Mouse (Mus musculus): Measurements from ENCODE around the gene Fundc1. TPM values are rescaled to one million over a fixed set of nuclear protein-coding genes. Genes with fewer than 3 reads are reported as not detected.

The Fundc1 gene
- 7.9 and 8.1 TPM in 2 replicates for polyA plus RNA-seq (2012; rRNA removed)

GRCm38 (mm10) chrX:17571621-17572459 lies at the start of gene Fundc1:
Fundc1 (minus strand) TSS chrX:17572325.
- TF ChIP-seq POLR2A (IDR thresholded peaks at IDR 0.05; ENCODE audit: control insufficient read depth, extremely low read depth, insufficient read depth, low read length, poor library complexity) (no peak), CTCF (IDR thresholded peaks at IDR 0.05; ENCODE audit: borderline replicate concordance, control insufficient read depth, extremely low read depth, insufficient read depth, low read length, poor library complexity) (no peak)
- no peaks in the 10 kb centered on the region for H3K27me3 ChIP-seq (ENCODE audit: control insufficient read depth, insufficient read depth, low read length)
- H3K4me1 ChIP-seq (replicated peaks; ENCODE audit: control insufficient read depth, insufficient read depth, low read length) = no peaks in the 10 kb centered on the region
- H3K36me3 ChIP-seq (ENCODE audit: control insufficient read depth, insufficient read depth, low read length) = no peaks in the 10 kb centered on the region
- H3K27ac ChIP-seq (ENCODE audit: control insufficient read depth, insufficient read depth, low read length) = peak within 1 kb of the TSS; percentile 69; the same call in 1 of the 2 replicates
- DNase-seq = peak; percentile 91
- peak within 1 kb of the TSS; percentile 97 for H3K4me3 ChIP-seq (ENCODE audit: control insufficient read depth, insufficient read depth, low read length)
- WGBS = 2% methylated on average over 27 of the region's 30 CpGs

- H3K36me3 ChIP-seq (ENCODE audit: control insufficient read depth, insufficient read depth, low read length) = no peaks in the 10 kb centered on the region
- TF ChIP-seq POLR2A (IDR thresholded peaks at IDR 0.05; ENCODE audit: control insufficient read depth, extremely low read depth, insufficient read depth, low read length, poor library complexity) (no peak), CTCF (IDR thresholded peaks at IDR 0.05; ENCODE audit: borderline replicate concordance, control insufficient read depth, extremely low read depth, insufficient read depth, low read length, poor library complexity) (no peak)
Measured at GRCm38 (mm10) chrX:17611253-17611652, 39.1 kb upstream of the Fundc1 start.

GRCm38 (mm10) chrX:17608763-17609162 lies 36.6 kb upstream of the Fundc1 start:
- TF ChIP-seq CTCF (IDR thresholded peaks at IDR 0.05; ENCODE audit: borderline replicate concordance, control insufficient read depth, extremely low read depth, insufficient read depth, low read length, poor library complexity) = no peak
- TF ChIP-seq POLR2A (IDR thresholded peaks at IDR 0.05; ENCODE audit: control insufficient read depth, extremely low read depth, insufficient read depth, low read length, poor library complexity) = no peak
- Histone ChIP-seq H3K4me1 (replicated peaks; ENCODE audit: control insufficient read depth, insufficient read depth, low read length) (no peaks in the 10 kb centered on the region), H3K4me3 (ENCODE audit: control insufficient read depth, insufficient read depth, low read length) (no peak overlapping the region), H3K27ac (ENCODE audit: control insufficient read depth, insufficient read depth, low read length) (no peak overlapping the region), H3K27me3 (ENCODE audit: control insufficient read depth, insufficient read depth, low read length) (no peaks in the 10 kb centered on the region), H3K36me3 (ENCODE audit: control insufficient read depth, insufficient read depth, low read length) (no peaks in the 10 kb centered on the region)
- no peak for DNase-seq
- 65% methylated on average over 1 of the region's 1 CpGs for WGBS

More at GRCm38 (mm10) chrX:17611253-17611652, 39.1 kb upstream of the Fundc1 start:
- Histone ChIP-seq H3K27me3 (ENCODE audit: control insufficient read depth, insufficient read depth, low read length) (no peaks in the 10 kb centered on the region), H3K4me3 (ENCODE audit: control insufficient read depth, insufficient read depth, low read length) (no peak overlapping the region), H3K27ac (ENCODE audit: control insufficient read depth, insufficient read depth, low read length) (no peak overlapping the region), H3K4me1 (replicated peaks; ENCODE audit: control insufficient read depth, insufficient read depth, low read length) (no peaks in the 10 kb centered on the region)
- WGBS = 95% methylated on average over 1 of the region's 1 CpGs
- DNase-seq = peak; percentile 1

- 93% methylated on average over 3 of the region's 3 CpGs for WGBS
- no peak for DNase-seq
- H3K27ac ChIP-seq (ENCODE audit: control insufficient read depth, insufficient read depth, low read length) = no peak overlapping the region
- H3K4me3 ChIP-seq (ENCODE audit: control insufficient read depth, insufficient read depth, low read length) = no peak overlapping the region
- no peaks in the 10 kb centered on the region for H3K36me3 ChIP-seq (ENCODE audit: control insufficient read depth, insufficient read depth, low read length)
- H3K4me1 ChIP-seq (replicated peaks; ENCODE audit: control insufficient read depth, insufficient read depth, low read length) = no peaks in the 10 kb centered on the region
- H3K27me3 ChIP-seq (ENCODE audit: control insufficient read depth, insufficient read depth, low read length) = no peaks in the 10 kb centered on the region
- TF ChIP-seq CTCF (IDR thresholded peaks at IDR 0.05; ENCODE audit: borderline replicate concordance, control insufficient read depth, extremely low read depth, insufficient read depth, low read length, poor library complexity) = no peak
- TF ChIP-seq POLR2A (IDR thresholded peaks at IDR 0.05; ENCODE audit: control insufficient read depth, extremely low read depth, insufficient read depth, low read length, poor library complexity) = no peak
Measured at GRCm38 (mm10) chrX:17607668-17608067, 35.5 kb upstream of the Fundc1 start.

GRCm38 (mm10) chrX:17593331-17593730 lies 21.2 kb upstream of the Fundc1 start:
- no peaks in the 10 kb centered on the region for H3K36me3 ChIP-seq (ENCODE audit: control insufficient read depth, insufficient read depth, low read length)

GRCm38 (mm10) chrX:17590745-17591144 lies 18.6 kb upstream of the Fundc1 start:
- Histone ChIP-seq H3K4me1 (replicated peaks; ENCODE audit: control insufficient read depth, insufficient read depth, low read length) (peaks cover 2% of the 10 kb centered on the region; the same call in 1 of the 2 replicates), H3K27me3 (ENCODE audit: control insufficient read depth, insufficient read depth, low read length) (no peaks in the 10 kb centered on the region), H3K27ac (ENCODE audit: control insufficient read depth, insufficient read depth, low read length) (peak overlapping the region; percentile 69; the same call in 1 of the 2 replicates), H3K4me3 (ENCODE audit: control insufficient read depth, insufficient read depth, low read length) (no peak overlapping the region), H3K36me3 (ENCODE audit: control insufficient read depth, insufficient read depth, low read length) (no peaks in the 10 kb centered on the region)
- 0% methylated on average over 1 of the region's 1 CpGs for WGBS
- TF ChIP-seq CTCF (IDR thresholded peaks at IDR 0.05; ENCODE audit: borderline replicate concordance, control insufficient read depth, extremely low read depth, insufficient read depth, low read length, poor library complexity) = no peak
- TF ChIP-seq POLR2A (IDR thresholded peaks at IDR 0.05; ENCODE audit: control insufficient read depth, extremely low read depth, insufficient read depth, low read length, poor library complexity) = no peak
- DNase-seq = peak; percentile 0

More at GRCm38 (mm10) chrX:17593331-17593730, 21.2 kb upstream of the Fundc1 start:
- no peak overlapping the region for H3K27ac ChIP-seq (ENCODE audit: control insufficient read depth, insufficient read depth, low read length)
- DNase-seq = no peak
- H3K4me1 ChIP-seq (replicated peaks; ENCODE audit: control insufficient read depth, insufficient read depth, low read length) = peaks cover 2% of the 10 kb centered on the region; the same call in 1 of the 2 replicates
- no peak overlapping the region for H3K4me3 ChIP-seq (ENCODE audit: control insufficient read depth, insufficient read depth, low read length)
- H3K27me3 ChIP-seq (ENCODE audit: control insufficient read depth, insufficient read depth, low read length) = no peaks in the 10 kb centered on the region
- TF ChIP-seq POLR2A (IDR thresholded peaks at IDR 0.05; ENCODE audit: control insufficient read depth, extremely low read depth, insufficient read depth, low read length, poor library complexity) (no peak), CTCF (IDR thresholded peaks at IDR 0.05; ENCODE audit: borderline replicate concordance, control insufficient read depth, extremely low read depth, insufficient read depth, low read length, poor library complexity) (no peak)

Data from thymus, adult 2 months (tissue).